Mouse (Mus musculus): ENCODE measurements around the gene Srd5a3. TPM values are rescaled to one million over a fixed set of nuclear protein-coding genes. Genes with fewer than 3 reads are reported as not detected.

Gene Srd5a3
- polyA plus RNA-seq, 1 experiment from 2014 or later, result 14.2 TPM

DNA sequence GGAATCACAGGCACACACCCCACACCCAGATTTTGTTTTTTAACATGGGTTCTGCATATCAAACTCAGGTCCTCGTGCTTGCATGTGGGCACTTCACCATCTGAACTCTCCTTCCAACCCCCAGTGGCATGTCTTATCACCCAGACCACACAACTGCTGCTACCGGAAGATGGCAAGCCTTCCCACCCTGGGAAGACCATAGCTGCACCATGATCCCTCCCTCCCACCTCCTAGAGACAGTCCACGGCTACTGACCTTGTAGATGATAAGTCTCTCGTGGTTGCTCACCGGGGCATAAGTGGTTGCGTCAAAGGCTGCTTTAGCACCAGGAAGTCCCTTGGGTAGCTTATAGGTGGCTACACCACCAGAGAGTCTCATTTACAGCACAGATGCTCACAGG is 21.4 kb downstream of the Srd5a3 start:
- WGBS, result 89% methylated on average over 6 of the region's 6 CpGs
- ATAC-seq (ENCODE audit: low read depth), result no peak
- Histone ChIP-seq H3K4me3 (ENCODE audit: low read depth, low read length) (no peak overlapping the region), H3K4me2 (ENCODE audit: low read depth, low read length) (no peak overlapping the region), H3K9me3 (ENCODE audit: control insufficient read depth, low read length) (no peaks in the 10 kb centered on the region), H3K27ac (ENCODE audit: low read depth, low read length) (no peak overlapping the region), H3K9ac (replicated peaks; ENCODE audit: low read depth, low read length) (no peak overlapping the region), H3K27me3 (ENCODE audit: control insufficient read depth, insufficient read depth, low read length) (no peaks in the 10 kb centered on the region), H3K36me3 (ENCODE audit: control insufficient read depth, insufficient read depth, low read length) (no peaks in the 10 kb centered on the region), H3K4me1 (ENCODE audit: control insufficient read depth, insufficient read depth, low read length) (no peaks in the 10 kb centered on the region)

DNA sequence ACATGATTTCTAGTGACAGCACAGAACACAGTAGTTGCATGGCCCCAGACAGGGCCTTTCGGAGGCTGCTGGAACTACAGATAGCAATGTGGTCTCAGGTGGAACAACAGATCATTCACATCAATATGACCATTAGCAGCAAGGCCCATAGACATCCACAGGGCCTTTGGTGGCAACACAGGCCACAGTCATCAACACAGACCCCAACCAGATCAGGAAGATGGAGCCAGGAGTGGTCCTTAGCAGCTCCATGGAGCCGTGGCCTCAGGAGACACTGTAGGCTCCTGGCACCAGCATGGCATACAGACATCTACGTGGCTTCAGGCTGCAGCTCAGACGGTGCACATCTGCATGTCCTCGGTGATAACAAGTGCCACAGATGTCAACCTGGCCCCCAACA is 22.9 kb downstream of the Srd5a3 start:
- Histone ChIP-seq H3K36me3 (ENCODE audit: control insufficient read depth, insufficient read depth, low read length) (no peaks in the 10 kb centered on the region), H3K9me3 (ENCODE audit: control insufficient read depth, low read length) (no peaks in the 10 kb centered on the region), H3K4me3 (ENCODE audit: low read depth, low read length) (no peak overlapping the region), H3K4me2 (ENCODE audit: low read depth, low read length) (no peak overlapping the region), H3K27ac (ENCODE audit: low read depth, low read length) (no peak overlapping the region), H3K27me3 (ENCODE audit: control insufficient read depth, insufficient read depth, low read length) (no peaks in the 10 kb centered on the region), H3K9ac (replicated peaks; ENCODE audit: low read depth, low read length) (no peak overlapping the region), H3K4me1 (ENCODE audit: control insufficient read depth, insufficient read depth, low read length) (no peaks in the 10 kb centered on the region)
- ATAC-seq (ENCODE audit: low read depth), result no peak
- WGBS, result 95% methylated on average over 5 of the region's 5 CpGs

- H3K4me2 ChIP-seq (ENCODE audit: low read depth, low read length), result no peak overlapping the region
- no peaks in the 10 kb centered on the region for H3K4me1 ChIP-seq (ENCODE audit: control insufficient read depth, insufficient read depth, low read length)
- WGBS, result 53% methylated on average over 4 of the region's 4 CpGs
These were observed 23.8 kb downstream of the Srd5a3 start for GRCm38 (mm10) chr5:76163828-76164390.

GRCm38 (mm10) chr5:76164827-76165226 is 24.8 kb downstream of the Srd5a3 start:
- Histone ChIP-seq H3K9ac (replicated peaks; ENCODE audit: low read depth, low read length) (no peak overlapping the region), H3K4me2 (ENCODE audit: low read depth, low read length) (no peak overlapping the region), H3K4me3 (ENCODE audit: low read depth, low read length) (no peak overlapping the region), H3K4me1 (ENCODE audit: control insufficient read depth, insufficient read depth, low read length) (no peaks in the 10 kb centered on the region), H3K9me3 (ENCODE audit: control insufficient read depth, low read length) (no peaks in the 10 kb centered on the region), H3K27me3 (ENCODE audit: control insufficient read depth, insufficient read depth, low read length) (no peaks in the 10 kb centered on the region), H3K27ac (ENCODE audit: low read depth, low read length) (no peak overlapping the region), H3K36me3 (ENCODE audit: control insufficient read depth, insufficient read depth, low read length) (no peaks in the 10 kb centered on the region)
- no peak for ATAC-seq (ENCODE audit: low read depth)
- 73% methylated on average over 7 of the region's 7 CpGs for WGBS

More at GRCm38 (mm10) chr5:76163828-76164390, 23.8 kb downstream of the Srd5a3 start:
- no peak for ATAC-seq (ENCODE audit: low read depth)
- Histone ChIP-seq H3K4me3 (ENCODE audit: low read depth, low read length) (no peak overlapping the region), H3K27me3 (ENCODE audit: control insufficient read depth, insufficient read depth, low read length) (no peaks in the 10 kb centered on the region), H3K9ac (replicated peaks; ENCODE audit: low read depth, low read length) (no peak overlapping the region), H3K9me3 (ENCODE audit: control insufficient read depth, low read length) (no peaks in the 10 kb centered on the region), H3K27ac (ENCODE audit: low read depth, low read length) (no peak overlapping the region), H3K36me3 (ENCODE audit: control insufficient read depth, insufficient read depth, low read length) (no peaks in the 10 kb centered on the region)

- WGBS, result 84% methylated on average over 4 of the region's 4 CpGs
- no peak for ATAC-seq (ENCODE audit: low read depth)
- Histone ChIP-seq H3K36me3 (ENCODE audit: control insufficient read depth, insufficient read depth, low read length) (no peaks in the 10 kb centered on the region), H3K27me3 (ENCODE audit: control insufficient read depth, insufficient read depth, low read length) (no peaks in the 10 kb centered on the region), H3K27ac (ENCODE audit: low read depth, low read length) (no peak overlapping the region), H3K4me3 (ENCODE audit: low read depth, low read length) (no peak overlapping the region), H3K9me3 (ENCODE audit: control insufficient read depth, low read length) (no peaks in the 10 kb centered on the region), H3K4me2 (ENCODE audit: low read depth, low read length) (no peak overlapping the region), H3K9ac (replicated peaks; ENCODE audit: low read depth, low read length) (no peak overlapping the region), H3K4me1 (ENCODE audit: control insufficient read depth, insufficient read depth, low read length) (no peaks in the 10 kb centered on the region)
These were observed 30.5 kb downstream of the Srd5a3 start for GRCm38 (mm10) chr5:76170522-76170921.

DNA sequence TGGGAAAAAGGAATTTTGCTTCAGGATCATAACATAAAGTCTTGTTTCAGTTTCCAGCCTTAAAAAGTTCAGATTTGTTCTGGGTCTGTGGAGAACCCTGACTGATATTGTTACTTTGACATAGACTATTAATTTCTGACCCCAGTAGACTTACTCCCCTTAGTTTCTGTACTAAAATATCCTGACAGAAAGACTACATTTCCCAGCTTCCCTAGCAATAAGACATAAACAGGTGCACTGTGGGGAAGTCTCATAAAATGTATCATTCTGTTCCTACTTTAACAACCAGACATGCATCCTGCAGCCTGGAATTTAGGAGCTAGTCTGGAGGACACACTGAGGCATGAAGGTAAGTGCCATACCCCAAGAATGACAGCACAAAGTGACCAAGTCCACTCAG is 31.0 kb downstream of the Srd5a3 start:
- ATAC-seq (ENCODE audit: low read depth), result no peak
- Histone ChIP-seq H3K4me2 (ENCODE audit: low read depth, low read length) (no peak overlapping the region), H3K27me3 (ENCODE audit: control insufficient read depth, insufficient read depth, low read length) (no peaks in the 10 kb centered on the region), H3K9ac (replicated peaks; ENCODE audit: low read depth, low read length) (no peak overlapping the region), H3K4me3 (ENCODE audit: low read depth, low read length) (no peak overlapping the region), H3K4me1 (ENCODE audit: control insufficient read depth, insufficient read depth, low read length) (no peaks in the 10 kb centered on the region), H3K9me3 (ENCODE audit: control insufficient read depth, low read length) (no peaks in the 10 kb centered on the region), H3K27ac (ENCODE audit: low read depth, low read length) (no peak overlapping the region), H3K36me3 (ENCODE audit: control insufficient read depth, insufficient read depth, low read length) (no peaks in the 10 kb centered on the region)

- Histone ChIP-seq H3K9me3 (ENCODE audit: control insufficient read depth, low read length) (no peaks in the 10 kb centered on the region), H3K36me3 (ENCODE audit: control insufficient read depth, insufficient read depth, low read length) (no peaks in the 10 kb centered on the region), H3K4me2 (ENCODE audit: low read depth, low read length) (no peak overlapping the region), H3K4me3 (ENCODE audit: low read depth, low read length) (no peak overlapping the region), H3K4me1 (ENCODE audit: control insufficient read depth, insufficient read depth, low read length) (no peaks in the 10 kb centered on the region), H3K9ac (replicated peaks; ENCODE audit: low read depth, low read length) (no peak overlapping the region), H3K27me3 (ENCODE audit: control insufficient read depth, insufficient read depth, low read length) (no peaks in the 10 kb centered on the region), H3K27ac (ENCODE audit: low read depth, low read length) (no peak overlapping the region)
- no peak for ATAC-seq (ENCODE audit: low read depth)
- 87% methylated on average over 4 of the region's 4 CpGs for WGBS
These were observed 35.0 kb downstream of the Srd5a3 start for GRCm38 (mm10) chr5:76175051-76175450.

- H3K27me3 ChIP-seq (ENCODE audit: control insufficient read depth, insufficient read depth, low read length), result no peaks in the 10 kb centered on the region
- no peak for ATAC-seq (ENCODE audit: low read depth)
- no peaks in the 10 kb centered on the region for H3K36me3 ChIP-seq (ENCODE audit: control insufficient read depth, insufficient read depth, low read length)
- no peak overlapping the region for H3K4me2 ChIP-seq (ENCODE audit: low read depth, low read length)
- H3K27ac ChIP-seq (ENCODE audit: low read depth, low read length), result no peak overlapping the region
- no peaks in the 10 kb centered on the region for H3K4me1 ChIP-seq (ENCODE audit: control insufficient read depth, insufficient read depth, low read length)
- H3K4me3 ChIP-seq (ENCODE audit: low read depth, low read length), result no peak overlapping the region
- H3K9ac ChIP-seq (replicated peaks; ENCODE audit: low read depth, low read length), result no peak overlapping the region
- no peaks in the 10 kb centered on the region for H3K9me3 ChIP-seq (ENCODE audit: control insufficient read depth, low read length)
- WGBS, result 40% methylated on average over 3 of the region's 3 CpGs
These were observed 36.3 kb downstream of the Srd5a3 start for GRCm38 (mm10) chr5:76176411-76176810.

GRCm38 (mm10) chr5:76176841-76177240 is 36.8 kb downstream of the Srd5a3 start:
- Histone ChIP-seq H3K4me3 (ENCODE audit: low read depth, low read length) (no peak overlapping the region), H3K4me2 (ENCODE audit: low read depth, low read length) (no peak overlapping the region), H3K9me3 (ENCODE audit: control insufficient read depth, low read length) (no peaks in the 10 kb centered on the region), H3K36me3 (ENCODE audit: control insufficient read depth, insufficient read depth, low read length) (no peaks in the 10 kb centered on the region), H3K9ac (replicated peaks; ENCODE audit: low read depth, low read length) (no peak overlapping the region), H3K27me3 (ENCODE audit: control insufficient read depth, insufficient read depth, low read length) (no peaks in the 10 kb centered on the region), H3K27ac (ENCODE audit: low read depth, low read length) (no peak overlapping the region), H3K4me1 (ENCODE audit: control insufficient read depth, insufficient read depth, low read length) (no peaks in the 10 kb centered on the region)
- ATAC-seq (ENCODE audit: low read depth), result no peak
- WGBS, result 80% methylated on average over 11 of the region's 11 CpGs

Measured in neural tube, embryonic 14.5 days (tissue).